Mouse (Mus musculus) c-Kit-positive CD71-negative TER-119-negative erythroid progenitor cells, embryonic 14.5 days (primary cell): ENCODE data around the gene Gm20219.

ENCODE experiments used
- DNase-seq: peaks from one replicate; pipeline ENCODE4 v3.0.0-alpha.2; 2013; ENCODE audit warnings: low read depth

The Gm20219 gene

DNA sequence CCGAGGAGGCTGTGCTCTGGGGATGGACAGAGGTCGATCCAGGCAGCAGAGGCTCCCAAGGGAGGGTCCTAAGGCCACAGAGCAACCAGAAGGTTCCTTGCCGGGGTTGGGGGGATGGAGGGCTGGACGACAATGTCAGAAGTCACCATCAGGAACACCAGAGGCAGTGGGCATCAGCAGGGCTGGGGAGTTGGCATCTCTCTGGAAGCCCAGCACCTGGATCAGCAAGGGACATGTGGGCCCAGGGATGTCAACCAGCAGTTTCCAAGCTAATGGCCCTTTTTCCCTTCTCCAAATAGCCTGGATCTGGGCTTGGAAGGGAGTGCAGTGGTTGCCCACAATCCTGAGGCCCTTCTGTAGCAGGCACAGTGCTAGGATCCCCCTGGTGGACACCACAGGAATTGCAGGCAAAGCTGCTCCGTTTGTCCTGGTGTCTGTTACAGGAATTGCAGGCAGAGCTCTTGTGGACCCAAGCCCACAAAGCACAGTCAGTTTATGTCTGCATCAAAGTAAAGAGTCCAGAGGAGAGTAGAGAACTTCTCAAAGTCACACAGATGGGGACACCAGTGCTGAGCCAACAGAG is 1.3 kb downstream of the Gm20219 start:
- peak; percentile 53 for DNase-seq

DNA sequence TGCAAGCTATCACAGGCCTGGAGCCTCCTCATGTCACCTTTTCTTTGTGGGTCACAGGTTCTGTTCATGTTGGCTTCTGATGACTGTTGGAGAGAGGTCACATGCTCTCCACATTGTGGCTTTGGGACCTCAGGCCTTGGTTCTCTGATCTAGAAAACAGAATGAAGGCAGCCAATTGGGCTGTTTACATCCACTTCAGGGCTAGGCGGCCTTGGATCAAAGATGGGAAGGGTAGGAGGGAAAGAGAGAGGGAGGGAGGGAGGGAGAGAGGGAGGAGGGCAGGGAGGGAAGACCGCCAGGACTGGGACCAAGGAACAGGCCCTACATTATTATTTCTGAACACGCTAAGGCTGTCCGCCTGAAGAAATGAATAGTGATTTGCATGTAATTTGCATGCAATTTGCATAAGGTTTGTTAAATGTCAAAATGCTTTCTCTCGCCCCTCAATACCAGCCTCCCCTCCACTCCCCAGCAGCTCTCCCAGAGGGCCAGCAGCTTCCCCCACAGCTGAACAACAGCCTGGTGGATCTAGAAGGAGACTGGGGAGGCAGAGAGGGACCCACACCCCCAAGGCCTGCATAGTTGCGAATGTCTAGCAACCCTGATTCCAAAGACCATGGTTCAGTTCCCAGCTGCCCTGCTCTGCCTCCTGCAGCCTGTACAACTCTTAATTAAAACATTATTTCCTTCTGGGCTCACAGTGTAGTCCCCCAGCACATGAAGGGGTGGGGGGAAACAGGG is 2.2 kb downstream of the Gm20219 start:
- DNase-seq = no peak

DNA sequence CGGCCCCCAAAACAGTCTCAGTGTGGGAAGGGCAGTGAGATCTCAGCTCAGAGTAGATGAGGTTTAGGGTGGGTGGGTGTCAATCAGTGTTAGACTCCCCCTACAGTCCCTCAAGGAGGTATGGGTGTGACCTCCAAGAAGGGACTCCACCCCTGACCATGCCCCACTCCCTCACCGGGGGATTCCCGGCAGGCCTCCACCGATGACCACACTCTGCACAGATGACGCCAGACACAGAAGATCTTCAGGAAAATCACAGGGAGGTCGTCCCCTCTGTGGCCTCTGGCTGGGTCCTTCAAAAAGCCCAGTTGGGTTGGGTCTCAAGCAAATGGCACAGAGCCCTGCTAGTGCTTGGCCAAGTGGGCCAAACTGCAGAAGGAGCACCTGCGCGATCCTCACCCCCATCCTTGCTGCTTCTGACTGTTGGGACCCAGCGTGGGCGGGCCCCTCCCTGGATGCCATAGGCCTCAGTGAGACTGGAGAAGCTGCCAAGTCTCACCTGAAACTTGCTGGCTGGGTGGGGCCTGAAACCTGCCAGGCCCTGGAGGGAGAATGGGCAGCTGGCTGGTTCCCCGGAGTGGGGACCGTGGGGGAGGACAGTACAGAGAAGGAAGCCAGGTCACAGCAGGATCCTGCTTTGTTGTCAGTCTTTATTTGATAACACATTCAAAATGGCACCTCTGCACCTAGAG is 3.3 kb downstream of the Gm20219 start:
- DNase-seq = no peak

DNA sequence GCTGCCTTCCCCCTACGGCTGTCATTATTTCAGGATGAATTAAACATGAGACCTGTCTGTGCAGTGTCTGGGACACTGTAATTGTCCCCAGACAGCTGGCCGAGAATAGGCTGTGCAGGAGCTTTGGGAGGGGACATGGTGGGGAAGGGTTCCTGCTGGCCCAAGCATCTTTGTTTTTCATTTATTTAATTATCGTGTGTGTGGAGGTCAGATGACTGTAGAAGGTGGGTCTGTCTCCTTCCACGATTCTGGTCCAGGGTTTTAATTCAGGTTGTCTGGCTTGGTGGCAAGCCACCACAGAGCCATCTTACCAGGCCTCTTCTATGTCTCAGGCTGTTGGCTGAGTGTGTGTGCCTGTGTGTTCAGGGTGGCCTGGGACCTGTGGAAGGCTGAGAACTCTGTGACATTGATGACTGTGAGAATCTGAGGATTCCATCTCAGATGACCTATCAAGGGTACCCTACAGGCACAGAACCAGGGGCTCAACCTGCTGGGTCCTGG is 5.5 kb downstream of the Gm20219 start:
- no peak for DNase-seq

DNA sequence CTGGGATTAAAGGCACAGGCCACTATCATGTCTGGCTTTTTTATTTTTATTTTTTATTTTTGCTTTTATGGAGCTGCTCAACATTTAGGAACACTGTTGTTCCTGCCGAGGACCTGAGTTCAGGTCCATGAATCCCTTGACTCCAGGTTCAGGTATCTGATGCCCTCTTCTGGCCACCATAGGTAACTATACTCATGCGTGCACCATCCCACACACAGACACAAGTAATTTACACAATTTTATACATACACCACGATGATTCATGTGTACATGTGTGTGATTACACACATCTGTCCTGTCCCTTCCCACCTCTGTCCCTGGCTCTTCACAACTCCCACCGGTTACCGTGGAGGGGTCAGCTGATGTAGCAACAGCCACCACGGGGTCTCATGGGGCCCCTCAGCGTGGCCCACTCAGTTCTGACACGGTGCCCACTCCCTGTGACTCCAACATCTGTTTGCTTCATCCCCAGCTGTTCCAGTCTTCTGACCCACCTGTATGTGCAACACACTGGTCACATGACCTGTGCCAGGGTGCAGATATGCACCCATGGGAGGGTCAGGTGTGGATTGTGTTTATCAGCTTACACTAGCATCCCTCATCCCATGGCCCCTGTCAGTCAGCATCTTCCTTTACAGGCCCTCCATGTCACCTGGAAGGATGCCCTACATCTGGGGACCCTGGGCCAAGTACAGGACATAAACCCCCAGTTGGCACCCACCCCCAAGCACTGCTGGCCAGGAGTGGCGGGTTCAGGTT is 6.2 kb downstream of the Gm20219 start:
- DNase-seq = no peak

DNA sequence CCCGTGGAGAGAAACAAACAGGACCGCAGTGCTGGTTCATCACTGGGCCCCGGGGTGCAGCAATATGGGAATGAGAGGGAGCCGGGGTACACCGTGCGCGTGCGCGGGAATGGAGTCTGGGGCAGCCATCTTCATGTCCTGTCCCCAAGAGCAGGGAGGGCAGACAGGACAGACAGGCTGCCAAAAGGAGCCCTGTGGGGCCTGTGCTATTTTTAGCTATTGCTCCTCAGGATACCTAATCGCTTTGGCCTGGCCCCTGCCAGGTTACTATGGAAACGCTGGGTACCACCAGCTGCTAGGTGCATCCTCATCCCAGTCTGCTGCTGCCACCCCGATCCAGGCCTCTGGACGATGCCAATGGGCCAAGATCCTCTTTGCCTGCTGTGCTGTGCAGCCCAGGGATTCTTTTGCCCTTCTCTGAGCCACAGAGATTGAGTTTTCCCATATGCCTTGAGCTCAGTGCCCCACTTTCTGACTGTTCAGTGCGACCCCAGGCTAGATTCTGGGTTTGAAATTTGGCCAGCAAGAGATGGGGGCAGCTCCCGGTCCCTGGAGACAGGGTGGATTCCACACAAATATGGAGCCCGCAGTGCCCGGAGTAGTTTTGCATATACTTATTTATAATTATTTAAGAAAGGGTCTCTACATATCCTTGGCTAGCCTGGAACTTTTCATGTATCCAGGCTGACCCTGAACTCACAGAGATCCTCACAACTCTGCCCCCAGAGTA is 6.9 kb downstream of the Gm20219 start:
- no peak for DNase-seq

DNA sequence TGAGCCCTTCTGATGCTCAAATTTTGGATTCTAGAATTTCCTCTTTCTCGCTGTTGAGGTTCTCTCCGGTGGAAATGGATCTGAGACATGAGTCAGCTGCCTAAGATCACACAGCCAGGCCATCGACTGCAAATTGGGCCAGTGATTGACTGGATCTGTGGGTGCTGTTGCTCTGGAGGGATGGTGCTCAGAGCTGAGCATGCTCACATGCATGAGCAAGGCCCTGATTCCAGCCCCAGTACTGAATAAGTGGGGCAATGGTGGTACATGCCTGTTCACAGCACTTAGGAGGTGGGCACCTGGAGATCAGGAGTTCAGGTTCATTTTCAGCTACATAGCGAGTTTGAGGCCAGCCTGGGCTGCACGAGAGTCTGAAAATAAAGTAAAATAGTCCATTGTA is 7.6 kb downstream of the Gm20219 start:
- no peak for DNase-seq

DNA sequence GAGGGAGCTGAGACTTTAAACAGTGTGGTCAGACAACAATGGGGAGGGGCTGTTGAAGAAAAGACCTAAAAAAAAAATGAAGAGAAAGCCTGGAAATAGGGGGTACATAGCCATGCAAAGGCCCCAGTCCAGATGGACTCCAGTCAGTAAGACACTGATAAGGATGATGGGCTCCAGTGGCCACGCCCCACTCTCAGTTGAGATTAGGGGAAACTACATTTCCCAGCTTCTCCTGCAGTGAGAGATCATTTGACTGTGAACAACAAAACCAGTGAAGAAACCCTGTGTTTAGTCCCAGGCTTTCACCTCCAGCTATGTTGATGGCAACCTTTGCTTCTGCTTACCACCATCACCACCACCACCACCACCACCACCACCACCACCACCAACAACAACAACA is 8.2 kb downstream of the Gm20219 start:
- no peak for DNase-seq

DNA sequence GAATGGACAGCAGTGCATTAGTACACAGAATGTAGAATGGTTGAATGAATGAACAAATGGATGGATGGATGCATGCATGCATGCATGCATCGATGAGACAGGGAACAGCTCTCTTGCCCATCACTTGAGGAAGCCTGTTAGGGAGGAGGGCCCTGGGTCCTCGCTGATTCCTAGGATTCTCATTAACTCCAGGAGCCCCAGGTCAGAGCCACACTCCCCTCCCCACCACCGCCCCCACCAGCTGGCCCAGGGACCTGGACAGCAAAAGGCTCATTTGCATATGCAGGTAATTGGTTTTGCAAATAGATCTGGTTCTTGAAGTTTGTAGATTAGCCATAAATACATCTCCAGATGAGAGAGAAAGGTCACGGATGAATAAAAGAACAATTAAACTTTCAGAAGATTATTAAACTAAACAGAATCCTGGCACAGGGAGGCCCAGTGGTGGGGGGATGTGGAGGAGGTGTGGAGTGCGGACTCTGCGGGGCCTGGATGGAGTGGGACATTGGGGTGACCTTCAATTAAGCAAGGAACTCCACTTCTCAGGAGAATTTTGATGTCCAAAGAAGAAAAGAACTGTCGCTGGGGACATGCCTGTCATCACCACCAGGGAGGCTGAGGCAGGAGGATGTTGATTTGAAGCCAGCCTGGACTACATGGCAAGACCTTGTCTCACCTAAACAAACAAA is 9.3 kb downstream of the Gm20219 start:
- no peak for DNase-seq

DNA sequence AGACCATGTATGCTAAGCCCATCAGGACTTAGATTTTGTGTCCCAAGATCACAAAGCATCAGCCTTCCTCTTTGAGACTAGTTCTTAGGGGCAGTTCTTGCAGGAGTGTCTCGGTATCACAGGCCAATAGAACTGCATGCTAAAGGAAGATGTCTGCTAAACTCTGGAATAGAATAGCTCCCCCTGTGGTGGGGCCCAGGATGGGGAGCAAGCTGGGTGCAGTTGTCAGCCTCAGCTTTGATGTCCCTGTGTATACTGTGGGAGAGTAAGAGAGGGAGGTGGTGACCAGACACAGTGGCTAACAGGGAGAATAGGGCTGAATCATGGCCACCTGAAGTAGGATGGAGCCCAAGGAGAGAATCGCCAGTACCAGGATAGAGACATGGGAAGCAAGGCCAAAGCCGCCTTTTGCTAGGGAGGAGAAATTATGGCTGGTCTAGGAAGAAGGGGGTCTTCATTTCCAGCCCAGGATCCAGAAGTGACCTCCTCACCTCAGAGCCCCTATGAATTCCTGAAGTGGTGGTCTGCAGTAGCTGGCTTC is 10.4 kb downstream of the Gm20219 start:
- DNase-seq = no peak

DNA sequence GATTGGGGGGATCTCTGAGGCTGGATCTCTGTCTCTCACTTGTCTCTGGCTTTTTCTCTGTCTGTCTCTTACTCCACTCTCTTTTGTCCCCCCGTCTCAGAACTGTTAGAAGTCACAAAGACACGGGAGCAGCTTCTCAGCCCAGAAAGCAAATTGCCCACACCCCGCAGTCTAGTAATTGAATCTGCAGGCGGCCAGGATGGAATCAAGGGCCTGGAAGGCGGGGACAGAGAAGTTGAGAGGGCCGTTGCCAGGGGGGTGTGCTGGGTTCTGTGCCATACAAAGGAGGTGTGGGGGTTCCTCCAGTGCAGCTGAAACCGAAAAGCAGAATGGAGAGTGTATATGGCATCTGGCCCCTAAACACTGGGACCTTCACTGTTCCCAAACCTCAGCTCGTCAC is 11.5 kb downstream of the Gm20219 start:
- no peak for DNase-seq

DNA sequence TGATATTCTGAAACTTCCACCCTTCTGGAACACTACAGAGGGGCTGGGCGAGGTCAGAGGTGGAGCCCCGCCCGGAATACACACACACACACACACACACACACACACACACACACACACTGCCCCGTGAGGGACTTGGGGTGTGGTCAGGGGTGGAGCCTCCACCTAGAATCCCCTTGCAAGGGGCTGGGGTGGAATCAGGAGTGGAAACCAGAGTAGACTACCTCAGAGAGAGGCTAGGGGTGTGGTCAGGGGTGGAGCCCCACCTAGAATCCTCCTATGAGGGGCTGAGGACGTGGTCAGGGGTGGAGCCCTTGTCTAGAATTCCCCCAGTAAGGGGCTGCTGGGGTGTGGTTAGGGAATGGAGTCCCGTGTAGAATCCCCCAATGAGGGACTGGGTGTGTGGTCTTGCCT is 13.6 kb downstream of the Gm20219 start:
- no peak for DNase-seq

DNA sequence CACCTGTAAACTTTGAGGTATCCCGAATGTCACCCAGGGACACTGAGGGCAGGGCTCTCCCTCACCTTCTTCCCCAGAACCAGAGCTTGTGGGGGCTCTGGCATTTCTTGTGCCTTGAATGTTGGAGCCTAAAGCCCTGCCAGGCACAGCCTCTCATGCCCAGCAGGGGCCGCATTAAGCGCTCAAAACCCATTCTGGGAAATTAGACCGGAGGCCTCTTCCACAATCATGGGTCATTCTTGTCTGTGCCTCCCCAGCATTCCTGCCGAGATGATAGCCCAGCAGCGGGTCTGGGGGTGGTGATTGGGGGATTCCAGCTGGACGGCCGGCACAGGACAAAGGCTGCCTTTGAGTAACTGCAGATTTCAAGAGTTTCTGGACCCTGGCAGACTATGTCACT is 16.3 kb downstream of the Gm20219 start:
- DNase-seq = no peak

DNA sequence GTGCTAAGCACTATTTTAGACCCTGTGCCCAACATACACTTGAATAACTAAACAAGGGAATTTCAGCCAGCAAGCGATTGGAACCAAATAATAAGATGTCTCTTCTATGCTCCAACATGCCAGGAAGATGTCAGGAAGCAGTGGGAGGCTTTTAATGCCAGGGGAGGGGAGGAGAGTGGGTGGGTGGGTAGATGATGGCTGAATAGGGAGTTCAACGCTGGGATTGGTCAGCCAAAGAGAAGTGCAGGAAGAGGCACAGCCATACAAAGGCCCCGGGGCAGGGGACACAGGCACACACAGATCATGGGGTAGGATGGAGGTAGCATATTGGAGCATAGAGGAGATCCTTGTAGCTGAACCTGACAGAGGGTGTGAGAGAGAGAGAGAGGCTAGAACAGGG is 17.3 kb downstream of the Gm20219 start:
- no peak for DNase-seq

DNA sequence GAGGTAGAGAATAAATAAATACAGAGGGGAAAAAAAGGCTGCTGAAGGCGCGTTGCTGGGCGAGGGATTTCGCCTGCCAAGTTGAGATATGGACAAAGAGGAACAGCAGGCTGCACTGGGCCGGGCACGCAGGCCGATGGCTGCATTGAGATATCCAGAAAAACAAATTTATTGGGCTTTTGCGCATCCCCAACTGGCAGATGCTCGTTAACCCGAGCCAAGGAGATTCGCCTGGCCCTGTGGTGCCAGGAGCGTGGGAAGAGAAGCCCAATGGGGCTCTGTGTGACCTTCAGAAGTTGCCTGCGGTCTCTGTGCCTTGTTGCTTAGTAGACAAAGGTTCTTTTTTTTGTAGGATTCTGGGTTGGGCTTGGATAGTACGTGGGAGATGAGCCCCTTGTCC is 18.0 kb downstream of the Gm20219 start:
- no peak for DNase-seq

DNA sequence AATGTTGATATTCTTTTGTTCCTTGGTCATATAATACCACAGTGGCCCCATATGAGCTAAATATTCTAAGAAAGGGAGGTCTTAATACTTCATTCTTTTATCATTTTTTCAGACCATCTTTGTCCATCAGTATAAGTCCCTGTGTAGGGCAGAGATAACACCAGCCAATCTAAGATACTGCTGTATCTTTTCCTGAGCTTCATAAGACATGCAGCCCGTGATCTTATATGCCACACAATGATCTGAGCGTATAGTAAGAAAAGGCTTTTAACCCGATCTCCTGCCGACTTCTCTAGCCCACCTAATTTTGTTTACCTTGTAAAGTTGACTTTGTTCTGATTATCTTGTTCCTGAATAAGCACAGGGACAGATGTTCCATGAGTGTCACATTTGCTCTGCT is 29.2 kb downstream of the Gm20219 start:
- no peak for DNase-seq

DNA sequence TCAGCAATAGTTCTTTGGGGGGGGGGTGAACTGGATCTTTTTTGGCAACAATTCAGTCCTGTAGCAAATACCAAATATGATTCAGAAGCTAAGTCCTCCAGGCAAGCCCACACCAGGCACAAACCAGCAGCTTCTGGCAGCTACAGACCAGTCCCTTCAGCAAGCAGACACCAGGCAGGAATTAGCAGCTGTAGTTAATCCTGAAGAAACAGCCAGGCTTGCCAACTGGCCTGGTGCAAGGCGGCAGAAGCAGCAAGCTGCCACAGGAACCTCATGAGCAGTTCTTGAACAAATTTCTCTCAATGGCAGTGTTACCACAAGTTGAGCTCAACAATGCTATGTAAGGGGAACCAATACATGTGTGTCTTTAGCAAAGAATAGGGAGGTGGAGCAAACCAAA is 31.4 kb downstream of the Gm20219 start:
- DNase-seq = no peak

DNA sequence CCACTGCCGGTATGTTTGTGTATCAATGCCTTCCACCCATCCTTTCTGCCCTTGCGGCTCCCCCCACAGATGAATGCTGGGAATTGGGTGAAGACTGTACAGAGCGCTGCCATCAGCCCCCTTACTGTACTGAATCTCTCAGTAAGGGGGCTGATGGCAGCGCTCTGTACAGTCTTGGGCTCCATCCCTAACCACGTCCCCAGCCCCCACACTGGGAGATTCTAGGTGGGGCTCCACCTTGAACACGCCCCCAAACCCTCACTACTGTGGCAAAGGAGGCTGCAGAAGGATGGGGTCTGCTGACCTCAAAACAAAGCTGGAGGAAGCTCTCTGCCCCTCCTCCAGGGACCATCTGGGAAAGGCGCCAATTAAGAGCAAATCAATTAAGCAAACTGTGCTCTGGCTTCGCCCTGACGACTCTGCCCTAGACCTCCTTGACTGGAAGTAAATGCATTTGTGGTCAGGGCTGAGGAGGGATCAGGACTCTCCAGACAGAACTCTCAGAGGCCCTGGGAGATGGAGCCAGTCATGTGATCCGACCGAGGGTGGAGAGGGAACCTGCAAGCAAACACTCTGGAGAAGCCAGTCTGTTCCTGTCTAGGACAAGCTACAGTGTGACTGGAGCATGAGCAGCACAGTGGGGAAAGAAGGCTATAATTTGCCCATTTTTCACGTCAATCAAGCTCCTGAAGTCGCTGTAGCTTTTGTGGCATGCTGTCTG is 38.3 kb downstream of the Gm20219 start:
- no peak for DNase-seq

DNA sequence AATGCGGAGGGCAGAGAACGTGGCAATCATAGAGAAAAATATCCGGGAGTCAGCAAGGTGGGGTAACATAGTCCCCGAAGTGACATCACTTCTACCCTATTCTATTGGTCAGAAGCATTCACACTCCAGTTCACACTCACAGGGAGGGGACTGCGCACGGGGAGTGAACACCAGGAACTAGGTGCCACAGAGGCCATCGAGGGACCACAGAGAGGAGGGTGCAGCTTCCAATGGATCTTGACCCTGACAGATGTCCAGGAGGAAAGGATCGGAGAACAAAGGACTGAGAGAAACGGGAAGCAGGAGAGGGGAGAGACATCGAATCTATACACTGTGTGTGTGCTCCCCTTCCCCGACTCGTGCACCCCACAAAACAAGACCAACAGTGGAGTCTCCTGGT is 39.3 kb downstream of the Gm20219 start:
- no peak for DNase-seq

DNA sequence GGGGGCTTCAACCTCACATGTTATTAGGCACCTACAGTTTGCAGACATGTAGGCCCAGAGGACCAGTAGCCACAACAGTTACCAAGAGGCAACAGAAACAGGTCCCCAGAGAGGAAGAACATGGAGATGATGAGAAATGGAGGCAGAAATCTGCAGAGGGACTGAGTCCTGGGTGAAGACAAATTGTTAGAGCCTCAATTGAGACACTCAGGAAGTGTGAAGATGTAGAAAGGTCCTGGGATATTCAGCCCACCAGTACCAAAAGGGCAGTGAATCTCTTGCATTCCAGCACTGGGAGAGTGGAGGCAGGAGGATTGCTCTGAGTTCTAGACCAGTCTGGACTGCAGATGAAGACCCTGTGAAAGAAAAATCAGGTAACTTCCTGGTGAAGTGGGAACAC is 39.9 kb downstream of the Gm20219 start:
- no peak for DNase-seq
